Mouse (Mus musculus): ENCODE results near the gene D2hgdh. TPM values are rescaled to one million over a fixed set of nuclear protein-coding genes. Genes with fewer than 3 reads are reported as not detected.
A peak's percentile ranks its signal among the peaks of the same experiment; 100 is the strongest.

D2hgdh gene
- polyA plus RNA-seq (2015; fragmentation: Nextera tagmentation; extraction: Ambion mirVana), result 14.1 and 16.5 TPM in 2 replicates

DNA sequence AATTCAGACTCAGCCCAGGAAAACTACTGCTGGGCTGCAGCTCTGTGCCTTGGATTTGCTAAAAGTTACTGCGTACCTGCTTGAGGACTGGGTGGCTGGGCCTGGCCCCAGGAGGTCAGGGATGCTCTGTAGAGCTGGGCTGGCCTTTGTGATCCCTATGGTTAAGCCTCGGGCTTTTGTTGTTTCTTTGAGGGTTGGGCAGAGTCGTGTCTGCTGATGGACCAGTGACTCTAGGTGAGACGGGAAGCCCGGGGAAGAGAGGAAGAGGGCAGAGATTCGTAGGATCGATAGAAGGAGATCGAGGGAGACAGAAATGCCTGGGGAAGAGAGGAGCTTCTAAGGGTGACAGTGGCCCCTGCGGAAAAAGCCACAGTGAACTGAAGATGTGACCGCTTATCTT, at the start of gene D2hgdh:
Gene D2hgdh, plus strand, starts transcription at position 301 of the 400 bp plus-strand sequence.
- peak; percentile 27; the same call in 1 of the 2 replicates for ATAC-seq (replicated peaks; ENCODE audit: low FRiP score)
- H3K27me3 ChIP-seq, result no peaks in the 10 kb centered on the region

DNA sequence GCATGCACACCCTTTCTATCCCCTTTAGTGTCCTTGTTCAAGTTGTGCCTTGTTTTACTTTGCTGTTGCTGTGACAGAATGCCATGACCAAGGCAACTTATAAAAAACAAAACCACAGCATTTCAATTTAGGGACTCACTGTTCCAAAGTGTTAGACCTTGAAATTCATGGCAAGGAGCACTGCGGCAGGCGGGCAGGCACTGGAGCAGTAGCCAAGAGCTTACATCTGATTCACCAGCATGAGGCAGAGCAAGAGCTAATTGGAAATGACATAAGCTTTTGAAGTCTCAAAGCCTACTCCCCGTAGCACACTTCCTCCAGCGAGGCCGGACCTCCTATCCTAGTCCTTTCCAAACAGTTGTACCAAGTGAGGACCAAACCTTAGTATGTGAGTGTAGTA, 48.0 kb upstream of the D2hgdh start:
- Histone ChIP-seq H3K36me3 (peaks cover 85% of the 10 kb centered on the region), H3K9me3 (replicated peaks) (no peaks in the 10 kb centered on the region)

More for the DNA sequence above, at the start of gene D2hgdh:
- Histone ChIP-seq H3K36me3 (peaks cover 21% of the 10 kb centered on the region), H3K9me3 (replicated peaks) (no peaks in the 10 kb centered on the region), H3K4me2 (peak within 1 kb of the TSS; percentile 70), H3K9ac (peak within 1 kb of the TSS; percentile 59), H3K4me3 (replicated peaks) (peak within 1 kb of the TSS; percentile 63), H3K27ac (peak within 1 kb of the TSS; percentile 98), H3K4me1 (peaks cover 15% of the 10 kb centered on the region)
- 11% methylated on average over 10 of the region's 10 CpGs for WGBS

DNA sequence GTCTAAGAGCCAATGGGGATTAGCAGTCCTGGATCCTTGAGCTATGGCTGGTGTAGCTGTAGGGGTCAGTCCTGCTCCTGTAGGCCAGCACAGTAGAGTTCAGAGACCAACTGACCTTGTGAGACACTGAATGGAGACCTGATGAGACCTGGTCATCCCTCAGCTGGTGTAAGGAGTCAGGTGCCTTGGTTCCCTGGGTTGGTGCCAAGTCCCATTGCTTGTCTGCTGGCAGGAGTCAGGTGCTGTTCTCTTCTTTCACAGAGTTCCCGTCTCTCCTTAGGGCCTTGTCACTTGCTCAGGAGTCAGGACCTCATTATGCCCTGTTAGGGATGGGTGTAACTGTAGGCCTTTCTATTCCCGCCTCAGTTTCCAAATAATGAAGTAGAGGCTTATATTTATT, 37.8 kb upstream of the D2hgdh start:
- H3K4me2 ChIP-seq, result no peak overlapping the region
- H3K27me3 ChIP-seq, result no peaks in the 10 kb centered on the region
- H3K36me3 ChIP-seq, result peaks cover 100% of the 10 kb centered on the region
- no peaks in the 10 kb centered on the region for H3K4me1 ChIP-seq
- ATAC-seq (replicated peaks; ENCODE audit: low FRiP score), result no peak
- no peak overlapping the region for H3K9ac ChIP-seq
- 83% methylated on average over 2 of the region's 2 CpGs for WGBS
- H3K9me3 ChIP-seq (replicated peaks), result no peaks in the 10 kb centered on the region
- H3K4me3 ChIP-seq (replicated peaks), result no peak overlapping the region
- H3K27ac ChIP-seq, result no peak overlapping the region

More for the DNA sequence above, 48.0 kb upstream of the D2hgdh start:
- Histone ChIP-seq H3K4me2 (no peak overlapping the region), H3K9ac (no peak overlapping the region), H3K4me1 (no peaks in the 10 kb centered on the region), H3K27me3 (no peaks in the 10 kb centered on the region), H3K4me3 (replicated peaks) (no peak overlapping the region), H3K27ac (no peak overlapping the region)
- ATAC-seq (replicated peaks; ENCODE audit: low FRiP score), result no peak
- WGBS, result 95% methylated on average over 5 of the region's 5 CpGs

DNA sequence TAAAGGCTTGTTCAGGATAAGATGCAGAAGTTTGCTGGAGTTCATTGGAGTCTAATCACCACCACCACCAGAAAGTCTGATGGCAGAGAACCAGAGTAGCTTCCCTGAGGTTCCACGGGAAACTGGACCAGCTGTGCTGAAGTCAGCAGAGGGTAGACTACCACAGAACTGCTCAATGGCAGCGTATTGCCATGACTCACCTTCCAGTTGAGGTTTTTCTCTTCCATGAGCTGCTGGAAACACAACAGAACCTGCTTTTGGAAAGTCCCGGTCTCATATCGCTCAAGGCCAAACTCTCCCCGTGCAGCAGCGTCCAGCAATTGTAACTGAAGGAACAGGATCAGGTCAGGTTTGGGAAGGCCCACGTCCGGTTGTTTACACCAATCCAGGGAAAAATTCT, 30.2 kb upstream of the D2hgdh start:
- Histone ChIP-seq H3K9ac (no peak overlapping the region), H3K27ac (no peak overlapping the region), H3K36me3 (peaks cover 95% of the 10 kb centered on the region), H3K4me3 (replicated peaks) (no peak overlapping the region), H3K27me3 (no peaks in the 10 kb centered on the region), H3K4me1 (no peaks in the 10 kb centered on the region), H3K4me2 (no peak overlapping the region), H3K9me3 (replicated peaks) (no peaks in the 10 kb centered on the region)
- 90% methylated on average over 8 of the region's 8 CpGs for WGBS
- ATAC-seq (replicated peaks; ENCODE audit: low FRiP score), result no peak

DNA sequence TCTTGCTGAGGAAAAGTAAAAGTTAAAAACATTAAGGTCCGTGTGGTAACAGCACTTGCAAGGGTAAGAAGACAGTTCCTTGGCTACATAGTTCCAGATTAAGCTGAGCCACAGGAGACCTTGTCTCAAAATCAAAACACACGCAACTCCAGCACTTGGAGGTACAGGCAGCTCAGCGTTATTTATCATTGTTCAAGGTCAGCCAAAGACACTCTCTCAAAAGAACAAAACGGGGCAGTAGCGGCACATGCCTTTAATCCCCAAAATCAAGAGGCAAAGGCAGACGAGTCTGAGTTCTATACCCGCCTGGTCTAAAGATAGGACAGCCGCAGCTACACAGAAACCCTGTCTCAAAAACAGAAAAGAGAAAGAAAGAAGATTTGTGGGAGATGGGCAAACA, 28.8 kb upstream of the D2hgdh start:
- no peak for ATAC-seq (replicated peaks; ENCODE audit: low FRiP score)
- Histone ChIP-seq H3K4me2 (no peak overlapping the region), H3K4me3 (replicated peaks) (no peak overlapping the region), H3K27ac (no peak overlapping the region), H3K27me3 (no peaks in the 10 kb centered on the region), H3K9me3 (replicated peaks) (no peaks in the 10 kb centered on the region), H3K36me3 (peaks cover 93% of the 10 kb centered on the region), H3K4me1 (peaks cover 4% of the 10 kb centered on the region), H3K9ac (no peak overlapping the region)
- 82% methylated on average over 8 of the region's 8 CpGs for WGBS

DNA sequence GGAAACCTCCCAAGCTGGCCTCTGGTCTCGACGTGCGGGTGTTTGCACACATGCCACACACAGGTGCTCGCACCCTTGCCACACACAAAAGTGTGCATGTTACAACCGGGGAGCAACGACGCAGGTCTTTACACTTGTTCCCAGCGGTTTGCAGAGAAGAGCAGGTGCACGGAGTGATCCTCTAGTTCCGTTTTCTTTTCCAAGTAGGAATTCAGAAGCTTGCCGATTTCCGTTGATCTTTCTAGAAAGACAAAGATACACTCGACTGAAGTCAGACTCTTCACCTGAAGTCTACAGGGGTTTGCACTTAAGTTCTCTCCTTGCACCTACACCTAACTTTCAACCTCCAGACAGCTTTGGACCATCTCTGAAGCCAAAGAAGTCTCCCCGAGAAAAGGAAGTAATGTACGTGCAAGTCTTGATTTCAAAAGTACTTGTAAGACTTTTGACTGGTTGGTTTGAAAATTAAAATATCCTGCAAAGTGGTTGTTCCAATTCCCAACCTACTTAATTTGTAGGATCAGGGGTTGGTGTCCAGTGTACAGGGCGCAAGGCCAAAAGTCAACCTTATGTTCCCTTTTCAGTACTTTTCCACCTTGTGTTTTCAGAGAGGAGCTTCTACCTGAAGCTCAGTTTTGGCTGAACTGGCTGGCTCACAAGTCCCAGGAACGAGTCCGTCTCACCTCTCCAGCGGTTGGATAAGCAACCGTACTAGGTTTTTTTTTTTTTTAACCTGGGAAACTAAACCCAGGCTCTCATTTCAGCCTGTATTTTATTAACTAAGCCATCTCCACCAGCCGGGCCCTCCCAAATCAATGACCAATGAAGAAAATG, 23.8 kb upstream of the D2hgdh start:
- no peak for ATAC-seq (replicated peaks; ENCODE audit: low FRiP score)
- Histone ChIP-seq H3K27me3 (no peaks in the 10 kb centered on the region), H3K9me3 (replicated peaks) (no peaks in the 10 kb centered on the region), H3K27ac (peak overlapping the region; percentile 93), H3K4me1 (peaks cover 40% of the 10 kb centered on the region), H3K4me3 (replicated peaks) (peak overlapping the region; percentile 73), H3K4me2 (peak overlapping the region; percentile 88), H3K9ac (peak overlapping the region; percentile 68), H3K36me3 (peaks cover 49% of the 10 kb centered on the region)
- WGBS, result 74% methylated on average over 21 of the region's 21 CpGs

DNA sequence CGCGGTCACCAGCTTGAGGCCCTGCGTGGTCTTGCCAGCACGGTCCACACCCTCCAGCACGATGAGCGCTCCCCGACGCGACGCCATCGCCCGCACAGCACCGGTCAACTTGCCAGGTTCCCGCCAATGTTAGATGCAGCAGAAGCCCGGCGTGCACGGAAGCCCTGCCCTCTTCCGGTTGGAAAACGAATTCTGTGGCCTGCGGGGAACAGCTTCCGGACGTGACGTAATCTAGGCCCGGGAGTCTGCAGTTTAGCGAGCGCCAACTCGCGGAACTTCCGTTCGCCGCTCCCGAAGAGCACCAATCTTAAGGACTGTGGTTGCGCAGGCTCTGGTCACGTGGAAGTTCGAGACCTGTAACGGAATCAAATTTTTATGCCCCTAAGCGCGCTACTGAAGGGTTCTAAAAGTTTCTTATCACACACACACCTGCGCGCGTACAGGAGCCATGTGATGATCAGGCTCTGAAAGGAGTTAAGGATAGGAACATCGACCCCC, 22.9 kb upstream of the D2hgdh start, which contains the start of gene Dtymk:
Gene Dtymk, minus strand, starts transcription at position 194 of the 498 bp plus-strand sequence.
- peaks cover 53% of the 10 kb centered on the region for H3K36me3 ChIP-seq
- H3K4me1 ChIP-seq, result peaks cover 41% of the 10 kb centered on the region
- no peaks in the 10 kb centered on the region for H3K27me3 ChIP-seq
- 0% methylated on average over 42 of the region's 42 CpGs for WGBS
- H3K9ac ChIP-seq, result peak within 1 kb of the TSS; percentile 68
- no peaks in the 10 kb centered on the region for H3K9me3 ChIP-seq (replicated peaks)
- peak within 1 kb of the TSS; percentile 73 for H3K4me3 ChIP-seq (replicated peaks)
- H3K27ac ChIP-seq, result peak within 1 kb of the TSS; percentile 93
- ATAC-seq (replicated peaks; ENCODE audit: low FRiP score), result peak; percentile 43
- peak within 1 kb of the TSS; percentile 88 for H3K4me2 ChIP-seq

DNA sequence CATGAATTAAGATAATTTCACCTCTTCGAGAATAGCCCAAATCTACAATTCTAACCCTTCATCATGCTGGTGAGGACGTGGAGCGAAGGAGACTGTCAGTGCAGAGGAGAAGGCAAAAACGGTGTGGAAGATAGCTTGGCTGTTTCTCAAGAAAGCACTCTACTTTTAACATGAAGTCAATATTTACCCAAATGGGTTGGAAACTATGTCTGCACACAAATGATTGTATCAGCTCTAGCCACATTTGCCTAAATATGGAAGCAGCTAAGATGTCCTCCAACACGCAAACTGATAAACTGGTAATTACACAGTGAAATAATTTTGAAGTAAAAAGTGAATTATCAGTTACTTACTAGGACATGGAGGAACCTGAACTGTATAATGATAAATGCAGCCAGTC, 21.9 kb upstream of the D2hgdh start:
- 83% methylated on average over 5 of the region's 5 CpGs for WGBS
- Histone ChIP-seq H3K27ac (peak overlapping the region; percentile 93; the same call in 1 of the 2 replicates), H3K4me1 (peaks cover 41% of the 10 kb centered on the region), H3K27me3 (no peaks in the 10 kb centered on the region), H3K9me3 (replicated peaks) (no peaks in the 10 kb centered on the region), H3K9ac (no peak overlapping the region), H3K4me2 (peak overlapping the region; percentile 88), H3K36me3 (peaks cover 51% of the 10 kb centered on the region), H3K4me3 (replicated peaks) (peak overlapping the region; percentile 92)
- ATAC-seq (replicated peaks; ENCODE audit: low FRiP score), result no peak

DNA sequence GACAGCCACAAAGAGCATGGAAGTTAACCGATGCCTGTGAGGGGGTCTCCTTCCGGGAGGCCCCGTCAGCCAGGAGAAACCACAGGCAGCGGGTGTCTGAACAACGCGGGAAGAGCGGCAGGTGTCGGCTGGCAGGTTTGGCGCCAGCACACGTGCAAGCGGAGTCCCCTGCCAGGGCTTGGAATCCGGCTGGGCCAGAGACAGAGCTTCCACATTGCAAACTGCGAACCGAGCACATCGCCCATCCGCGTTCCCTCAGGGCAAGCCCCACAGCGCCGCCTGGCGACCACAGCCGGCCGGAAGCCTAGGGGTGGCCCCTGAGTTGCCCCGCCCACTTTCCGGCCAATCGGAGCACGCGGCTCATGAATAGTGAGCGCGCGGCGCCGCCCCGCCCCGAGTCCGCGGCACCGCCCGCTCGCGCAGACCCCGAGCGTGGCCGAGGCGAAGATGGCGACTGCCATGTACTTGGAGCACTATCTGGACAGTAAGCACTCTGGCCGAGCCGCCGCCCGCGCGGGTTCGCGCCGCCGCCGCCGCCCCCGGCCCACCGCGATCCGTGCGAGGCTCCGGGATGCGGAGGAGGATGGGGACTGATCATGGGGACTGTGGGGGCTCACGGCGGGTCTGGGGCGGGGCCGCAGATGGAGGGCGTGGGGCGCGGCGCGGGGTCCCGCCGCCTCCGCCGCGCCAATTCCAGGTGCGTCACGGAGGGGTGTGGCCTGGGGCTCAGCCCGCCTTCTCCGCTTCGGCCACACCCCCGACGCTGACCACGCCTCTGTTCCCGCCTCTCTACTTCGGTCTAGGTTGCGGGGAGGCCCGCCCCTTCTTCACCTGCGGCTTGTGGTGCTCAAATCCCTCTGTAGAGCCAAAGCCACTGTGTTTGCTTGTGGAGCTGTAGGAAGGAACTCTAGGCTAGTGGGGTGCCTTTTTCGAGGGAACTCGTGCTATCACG, 20.9 kb upstream of the D2hgdh start, which contains the start of gene Ing5:
Gene Ing5, plus strand, starts transcription at position 410 of the 952 bp plus-strand sequence.
- Histone ChIP-seq H3K27me3 (no peaks in the 10 kb centered on the region), H3K9me3 (replicated peaks) (no peaks in the 10 kb centered on the region), H3K36me3 (peaks cover 51% of the 10 kb centered on the region), H3K4me1 (peaks cover 41% of the 10 kb centered on the region), H3K27ac (peak within 1 kb of the TSS; percentile 99), H3K4me2 (peak within 1 kb of the TSS; percentile 88), H3K4me3 (replicated peaks) (peak within 1 kb of the TSS; percentile 92), H3K9ac (peak within 1 kb of the TSS; percentile 89)
- ATAC-seq (replicated peaks; ENCODE audit: low FRiP score), result peak; percentile 94
- WGBS, result under 1% methylated on average over 92 of the region's 94 CpGs

DNA sequence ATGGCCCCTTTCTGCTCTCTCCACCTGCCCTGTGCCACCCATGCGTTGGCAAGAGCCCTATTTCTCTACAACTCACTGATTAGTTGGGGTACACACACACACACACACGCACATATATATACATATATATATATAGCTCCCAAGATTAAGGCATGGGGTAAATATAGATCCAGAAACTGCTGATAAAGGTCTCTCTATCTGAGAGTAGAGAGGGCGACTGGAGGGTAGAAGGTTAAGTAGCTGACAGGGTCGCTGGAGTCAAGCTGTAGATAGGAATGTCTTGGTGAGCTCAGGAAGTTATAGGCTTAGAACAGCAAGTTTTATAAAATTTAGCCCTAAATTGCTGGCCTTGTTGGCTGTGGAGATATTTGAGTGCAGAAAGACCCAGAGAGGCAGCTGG, 19.9 kb upstream of the D2hgdh start:
- H3K9me3 ChIP-seq (replicated peaks), result no peaks in the 10 kb centered on the region
- peak overlapping the region; percentile 88 for H3K4me2 ChIP-seq
- H3K27ac ChIP-seq, result no peak overlapping the region
- peaks cover 41% of the 10 kb centered on the region for H3K4me1 ChIP-seq
- H3K9ac ChIP-seq, result peak overlapping the region; percentile 89; the same call in 1 of the 2 replicates
- 80% methylated on average over 4 of the region's 4 CpGs for WGBS
- peak overlapping the region; percentile 92 for H3K4me3 ChIP-seq (replicated peaks)
- H3K27me3 ChIP-seq, result no peaks in the 10 kb centered on the region
- no peak for ATAC-seq (replicated peaks; ENCODE audit: low FRiP score)
- peaks cover 49% of the 10 kb centered on the region for H3K36me3 ChIP-seq

DNA sequence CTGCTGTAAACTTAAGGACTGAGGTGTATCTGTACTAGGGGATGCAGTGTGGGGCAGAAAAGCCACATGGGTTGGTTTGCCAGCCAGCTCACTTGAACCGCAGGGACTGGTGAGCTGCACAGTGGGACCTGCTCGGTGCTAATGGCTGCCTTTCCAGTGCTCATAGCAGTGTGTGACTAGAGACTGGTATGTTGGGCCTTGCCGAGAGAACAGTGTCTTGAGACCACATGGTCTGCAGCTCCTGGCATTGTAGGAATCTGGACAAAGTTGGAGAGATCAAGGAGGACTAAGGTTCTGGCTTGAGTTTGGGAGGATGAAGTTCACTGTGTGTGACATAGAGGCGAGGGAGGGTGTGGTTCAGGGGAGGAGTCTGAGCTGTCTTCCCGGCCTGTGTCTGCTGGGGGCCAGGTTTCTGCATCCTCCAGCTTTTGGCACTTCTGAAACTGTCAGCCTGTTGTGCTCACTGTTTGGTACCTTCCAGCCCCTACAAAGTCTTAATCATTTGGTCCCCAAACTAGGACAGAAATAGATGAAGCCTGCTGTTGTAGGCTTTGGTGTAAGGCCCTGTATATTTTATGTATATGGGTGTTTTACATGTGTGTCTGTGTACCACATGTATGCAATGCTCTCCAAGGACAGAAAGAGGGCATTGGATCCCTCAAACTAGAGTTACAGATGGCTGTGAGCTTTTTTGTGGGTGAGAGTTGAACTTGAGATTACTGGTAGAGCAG, 19.3 kb upstream of the D2hgdh start:
- no peaks in the 10 kb centered on the region for H3K9me3 ChIP-seq (replicated peaks)
- ATAC-seq (replicated peaks; ENCODE audit: low FRiP score), result no peak
- peaks cover 49% of the 10 kb centered on the region for H3K36me3 ChIP-seq
- peak overlapping the region; percentile 88; the same call in 1 of the 2 replicates for H3K4me2 ChIP-seq
- H3K27me3 ChIP-seq, result no peaks in the 10 kb centered on the region
- H3K4me1 ChIP-seq, result peaks cover 41% of the 10 kb centered on the region
- H3K27ac ChIP-seq, result no peak overlapping the region
- no peak overlapping the region; the same call in 1 of the 2 replicates for H3K9ac ChIP-seq
- H3K4me3 ChIP-seq (replicated peaks), result peak overlapping the region; percentile 92; the same call in 1 of the 2 replicates
- WGBS, result 81% methylated on average over 5 of the region's 5 CpGs

All from kidney, embryonic 15.5 days (tissue).